Mouse (Mus musculus) stomach, embryonic 14.5 days (tissue): ENCODE measurements at regions not wholly inside any gene's neighbourhood (a gene's known extent, or its start where the extent isn't known, plus 50 kb on each side); places are given as distances from the start of the nearest gene placed in this dataset.

ENCODE experiments used
- ATAC-seq: fragments of 200-750 bp; cut with Nextera tagmentation; 2 replicates; pipeline ENCODE4 v1.8.0; 2017; ENCODE audit warnings: low read depth, moderate TSS enrichment; ENCODE audit not compliant: insufficient number of reproducible peaks, insufficient read depth, low FRiP score
- H3K27ac ChIP-seq: fragments of 300-500 bp; sonication (generic); 2 replicates; pipeline ENCODE4 v1.5.1; 2014; ENCODE audit warnings: mild to moderate bottlenecking, low read length, moderate library complexity, mixed read lengths
- H3K27me3 ChIP-seq: fragments of 300-500 bp; sonication (generic); 2 replicates; pipeline ENCODE4 v1.6.1; 2014; ENCODE audit warnings: low read length, control low read depth, mixed read lengths; ENCODE audit not compliant: control insufficient read depth, insufficient read depth
- H3K36me3 ChIP-seq: fragments of 300-500 bp; sonication (generic); 2 replicates; pipeline ENCODE4 v1.6.1; 2014; ENCODE audit warnings: mild to moderate bottlenecking, control low read depth, low read length, moderate library complexity, mixed read lengths; ENCODE audit not compliant: control insufficient read depth, insufficient read depth
- H3K4me1 ChIP-seq: fragments of 300-500 bp; sonication (generic); 2 replicates; pipeline ENCODE4 v1.6.1; 2014; ENCODE audit warnings: low read length, control low read depth, mixed read lengths; ENCODE audit not compliant: control insufficient read depth, insufficient read depth
- H3K4me2 ChIP-seq: fragments of 300-500 bp; sonication (generic); replicated peaks from 2 replicates; pipeline ENCODE4 v1.6.1; 2014; ENCODE audit warnings: low read depth, low read length, control low read depth
- H3K4me3 ChIP-seq: fragments of 300-500 bp; sonication (generic); 2 replicates; pipeline ENCODE4 v1.5.1; 2014; ENCODE audit warnings: low read depth, low read length, control low read depth
- H3K9ac ChIP-seq: fragments of 300-500 bp; sonication (generic); replicated peaks from 2 replicates; pipeline ENCODE4 v1.6.1; 2014; ENCODE audit warnings: low read depth, mild to moderate bottlenecking, control low read depth, low read length, moderate library complexity, mixed read lengths
- H3K9me3 ChIP-seq: fragments of 300-500 bp; sonication (generic); 2 replicates; pipeline ENCODE4 v1.6.1; 2016; ENCODE audit warnings: low read depth, low read length, control low read depth; ENCODE audit not compliant: control insufficient read depth
- WGBS: fragments of 180-500 bp; shearing (Covaris S2); extraction: QIAGEN DNeasy Blood & Tissue Kit; methylation state at CpG from one replicate; pipeline ENCODE4 v1.1.7; 2014; 5-methylcytosine and 5-hydroxymethylcytosine counted together

DNA sequence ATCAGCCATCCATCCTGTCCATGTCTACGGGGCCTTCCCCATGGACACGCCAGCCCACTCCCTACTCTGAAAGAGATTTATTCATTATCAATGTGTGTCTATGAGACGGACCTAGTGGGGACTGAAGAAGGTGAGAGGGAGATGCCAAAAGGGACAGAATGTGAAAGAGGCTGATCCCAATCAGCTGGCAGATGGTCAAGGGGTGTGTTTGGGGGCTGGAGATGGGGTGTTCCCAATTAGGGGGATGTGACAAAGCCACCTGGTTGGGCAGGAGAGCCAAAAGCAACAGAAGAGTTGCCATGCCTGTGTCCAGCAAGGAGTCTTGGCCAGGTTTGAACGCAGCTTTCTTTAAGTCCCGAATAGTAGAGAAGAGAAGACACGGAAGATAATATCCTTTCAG lies 157.0 kb upstream of the Gm4791 start:
- Histone ChIP-seq H3K27me3 (no peaks in the 10 kb centered on the region), H3K36me3 (no peaks in the 10 kb centered on the region), H3K9me3 (no peaks in the 10 kb centered on the region), H3K27ac (no peak overlapping the region), H3K9ac (no peak overlapping the region), H3K4me2 (no peak overlapping the region), H3K4me3 (no peak overlapping the region), H3K4me1 (no peaks in the 10 kb centered on the region)
- no peak for ATAC-seq
- 69% methylated on average over 6 of the region's 6 CpGs for WGBS

DNA sequence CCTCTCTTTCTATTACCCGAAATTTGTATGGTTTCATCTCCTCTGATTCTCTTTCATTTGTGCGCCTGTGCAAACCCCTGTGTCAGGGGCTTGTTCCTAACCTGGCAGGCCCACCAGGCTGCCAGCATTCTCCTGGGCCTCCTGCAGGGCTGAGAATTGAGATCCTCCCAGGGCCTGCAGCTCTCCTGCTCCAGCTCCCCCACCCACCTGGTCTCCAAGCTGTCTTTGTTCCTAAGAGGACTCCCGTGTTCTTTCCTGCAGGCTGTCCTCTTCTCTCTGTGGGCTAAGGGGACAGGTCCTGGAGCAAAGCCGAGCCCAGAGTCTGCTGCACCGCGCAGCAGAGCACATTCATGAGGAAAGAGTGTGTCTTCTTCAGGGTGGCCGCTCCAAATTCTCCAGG lies 163.3 kb upstream of the Gm4791 start:
- WGBS: 46% methylated on average over 7 of the region's 7 CpGs
- H3K27ac ChIP-seq: no peak overlapping the region

DNA sequence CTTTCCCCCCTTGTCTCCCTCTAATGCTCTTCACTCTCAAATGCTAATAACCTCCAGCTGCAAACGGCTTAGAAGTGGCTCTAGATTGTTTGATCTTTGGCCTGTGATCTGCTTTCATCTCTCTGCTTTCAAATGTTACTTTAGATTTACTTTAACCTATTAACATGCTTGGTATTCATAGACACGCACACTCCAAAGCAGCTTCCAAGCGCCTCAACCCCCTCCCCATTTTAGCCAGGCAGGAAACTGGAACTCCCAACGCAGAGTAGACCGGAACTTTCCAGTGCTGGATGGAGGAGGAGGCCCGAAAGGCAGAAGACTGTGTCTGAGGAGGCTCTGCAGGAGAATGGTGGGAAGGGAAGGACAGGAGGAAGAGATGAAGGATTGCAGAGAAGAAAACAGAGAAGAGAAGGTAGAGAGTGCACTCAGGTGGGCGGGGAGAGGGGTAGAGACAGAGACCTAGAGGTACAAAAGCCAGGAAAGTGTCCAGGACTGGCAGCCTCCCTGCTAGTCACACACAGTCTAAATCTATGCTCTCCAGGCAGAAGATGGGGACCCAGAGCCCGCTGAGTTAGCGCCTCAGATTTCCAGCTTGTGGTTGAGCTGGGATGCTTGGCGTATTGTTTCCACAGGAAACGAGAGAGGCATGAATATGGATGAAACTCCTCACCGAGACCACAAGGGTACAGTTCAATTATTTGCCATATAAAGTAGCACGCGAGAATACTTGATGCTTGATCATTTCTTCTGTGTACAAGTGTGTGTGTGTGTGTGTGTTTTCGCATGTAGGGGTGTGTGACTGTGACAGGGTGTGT lies 167.6 kb upstream of the Gm4791 start:
- 46% methylated on average over 15 of the region's 15 CpGs for WGBS
- Histone ChIP-seq H3K9me3 (no peaks in the 10 kb centered on the region), H3K4me3 (no peak overlapping the region), H3K9ac (no peak overlapping the region), H3K27ac (no peak overlapping the region), H3K27me3 (no peaks in the 10 kb centered on the region), H3K4me1 (no peaks in the 10 kb centered on the region; the same call in 1 of the 2 replicates), H3K36me3 (no peaks in the 10 kb centered on the region), H3K4me2 (no peak overlapping the region)
- ATAC-seq: no peak

More for the DNA sequence above, 163.3 kb upstream of the Gm4791 start:
- Histone ChIP-seq H3K9ac (no peak overlapping the region), H3K4me1 (no peaks in the 10 kb centered on the region; the same call in 1 of the 2 replicates), H3K4me2 (no peak overlapping the region), H3K27me3 (no peaks in the 10 kb centered on the region), H3K36me3 (no peaks in the 10 kb centered on the region), H3K9me3 (no peaks in the 10 kb centered on the region), H3K4me3 (no peak overlapping the region)
- no peak for ATAC-seq

DNA sequence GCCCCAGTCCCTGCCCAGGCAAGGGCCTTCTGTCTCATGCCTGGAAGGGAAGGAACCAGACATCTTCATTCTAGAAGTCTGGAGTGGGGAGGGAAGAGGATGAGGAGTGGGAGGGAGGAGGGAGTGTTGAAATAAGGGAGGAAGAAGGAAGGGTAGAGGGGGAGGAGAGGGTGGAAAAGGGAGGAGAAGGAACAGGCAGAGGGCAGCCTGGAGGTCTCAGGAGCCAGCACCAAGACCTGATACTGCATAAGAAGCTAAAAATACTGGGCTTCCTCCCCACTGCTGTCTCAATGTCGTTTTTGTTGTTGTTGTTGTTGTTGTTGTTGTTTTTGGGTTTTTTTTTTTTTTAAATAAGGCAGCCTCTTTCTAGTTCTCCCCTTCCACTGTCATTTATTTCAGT lies 168.2 kb upstream of the Gm4791 start:
- H3K4me1 ChIP-seq: no peaks in the 10 kb centered on the region; the same call in 1 of the 2 replicates
- 0% methylated on average over 1 of the region's 1 CpGs for WGBS
- ATAC-seq: no peak
- H3K27ac ChIP-seq: no peak overlapping the region
- H3K9me3 ChIP-seq: no peaks in the 10 kb centered on the region
- no peaks in the 10 kb centered on the region for H3K27me3 ChIP-seq
- H3K4me3 ChIP-seq: no peak overlapping the region
- no peak overlapping the region for H3K4me2 ChIP-seq
- no peaks in the 10 kb centered on the region for H3K36me3 ChIP-seq
- no peak overlapping the region for H3K9ac ChIP-seq

DNA sequence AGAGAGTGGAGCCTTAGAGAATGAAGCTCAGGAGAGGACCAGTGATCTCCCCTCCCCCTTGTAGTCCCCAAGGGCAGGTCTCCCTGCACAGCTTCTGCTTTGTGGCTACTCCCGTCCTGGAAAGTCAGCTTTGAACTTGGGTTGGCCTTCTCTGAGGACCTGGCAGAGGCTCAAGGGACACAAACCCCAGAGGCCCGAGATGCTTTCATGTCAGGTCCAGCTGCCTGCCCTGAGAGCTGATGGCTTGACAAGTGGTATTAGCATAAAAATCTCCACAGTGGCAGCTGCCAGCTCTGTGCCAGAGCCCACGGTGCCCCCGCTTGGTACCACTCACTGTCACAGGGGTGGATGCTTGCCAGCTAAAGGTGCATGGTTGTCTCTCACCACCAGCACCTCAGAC lies 173.8 kb upstream of the Gm4791 start:
- no peak for ATAC-seq
- Histone ChIP-seq H3K9me3 (no peaks in the 10 kb centered on the region), H3K9ac (no peak overlapping the region), H3K4me1 (no peaks in the 10 kb centered on the region; the same call in 1 of the 2 replicates), H3K27ac (no peak overlapping the region), H3K4me2 (no peak overlapping the region), H3K27me3 (no peaks in the 10 kb centered on the region), H3K4me3 (no peak overlapping the region), H3K36me3 (no peaks in the 10 kb centered on the region)
- WGBS: 61% methylated on average over 4 of the region's 4 CpGs

DNA sequence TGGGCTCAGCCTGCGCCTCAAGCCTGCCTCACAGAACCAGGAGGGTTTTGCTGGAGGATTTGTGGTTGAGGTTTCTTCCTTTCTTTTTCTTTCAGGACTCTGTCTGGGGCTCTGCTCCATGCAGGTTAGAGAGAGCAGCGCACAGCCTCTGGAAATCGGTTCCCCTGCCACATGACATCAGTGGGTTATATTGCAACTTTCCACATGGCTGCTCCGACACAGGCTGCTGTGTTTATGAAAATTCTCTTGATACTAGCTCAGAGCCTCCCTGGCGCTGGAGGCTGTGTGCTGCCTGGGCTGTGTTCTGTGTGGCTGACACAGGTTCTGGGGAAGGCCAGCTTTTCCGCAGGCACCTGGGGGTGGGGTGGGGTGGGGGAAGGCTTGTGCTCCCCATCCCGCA lies 178.7 kb upstream of the Gm4791 start:
- WGBS: 45% methylated on average over 7 of the region's 7 CpGs
- Histone ChIP-seq H3K27ac (no peak overlapping the region), H3K4me3 (no peak overlapping the region), H3K27me3 (no peaks in the 10 kb centered on the region), H3K4me1 (no peaks in the 10 kb centered on the region; the same call in 1 of the 2 replicates), H3K4me2 (no peak overlapping the region), H3K36me3 (no peaks in the 10 kb centered on the region), H3K9me3 (no peaks in the 10 kb centered on the region), H3K9ac (no peak overlapping the region)
- no peak for ATAC-seq

DNA sequence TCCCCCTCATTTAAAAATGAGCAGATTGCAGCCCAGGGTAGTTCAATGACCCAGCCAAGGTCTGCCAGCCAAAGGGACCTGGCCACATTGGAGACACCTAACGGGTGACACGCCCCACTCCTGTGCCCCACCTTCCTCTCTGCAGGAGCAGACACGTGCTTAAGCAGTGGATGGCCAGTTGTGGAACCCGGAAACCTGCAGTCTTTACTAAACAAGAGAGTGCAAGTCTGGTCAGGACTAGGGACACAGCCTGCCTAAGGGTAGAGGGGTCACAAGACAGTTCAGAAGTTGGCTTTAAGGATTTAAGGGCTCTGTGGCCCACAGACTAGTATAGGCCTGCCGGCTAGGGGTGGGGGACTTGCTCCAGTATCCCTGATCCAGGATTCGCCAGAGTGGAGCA lies 179.2 kb upstream of the Gm4791 start:
- no peak overlapping the region for H3K4me2 ChIP-seq
- H3K36me3 ChIP-seq: no peaks in the 10 kb centered on the region
- H3K4me1 ChIP-seq: peaks cover under 1% of the 10 kb centered on the region; the same call in 1 of the 2 replicates
- no peaks in the 10 kb centered on the region for H3K9me3 ChIP-seq
- no peak overlapping the region for H3K27ac ChIP-seq
- 0 out of 2 replicates have a peak, but pooled peaks cover 1% of the 10 kb centered on the region for H3K27me3 ChIP-seq
- H3K9ac ChIP-seq: no peak overlapping the region
- 43% methylated on average over 6 of the region's 6 CpGs for WGBS
- no peak for ATAC-seq
- no peak overlapping the region for H3K4me3 ChIP-seq

DNA sequence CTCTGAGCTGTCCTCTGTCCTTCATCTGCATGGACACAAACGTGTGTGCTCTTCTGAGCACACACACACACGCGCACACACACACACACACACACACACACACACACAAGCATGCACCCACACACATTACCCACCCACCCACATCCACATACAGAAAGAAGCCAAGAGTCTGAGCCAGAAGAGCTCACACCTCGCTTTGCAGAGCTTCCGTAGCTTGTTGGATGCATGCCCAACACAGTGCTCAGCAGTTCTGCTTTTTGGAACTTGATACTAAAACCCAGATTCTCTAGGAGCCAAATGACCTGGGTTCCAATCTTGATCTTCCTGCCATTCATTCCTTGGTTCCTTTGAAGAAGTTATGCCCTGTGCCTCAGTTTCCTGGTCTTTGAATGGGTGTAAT lies 182.4 kb upstream of the Gm4791 start:
- Histone ChIP-seq H3K9me3 (no peaks in the 10 kb centered on the region), H3K4me1 (peaks cover 2% of the 10 kb centered on the region; the same call in 1 of the 2 replicates), H3K27ac (no peak overlapping the region), H3K36me3 (no peaks in the 10 kb centered on the region), H3K4me3 (no peak overlapping the region), H3K27me3 (0 out of 2 replicates have a peak, but pooled peaks cover 4% of the 10 kb centered on the region), H3K4me2 (no peak overlapping the region), H3K9ac (no peak overlapping the region)
- no peak for ATAC-seq
- WGBS: 84% methylated on average over 5 of the region's 5 CpGs
